Mouse (Mus musculus) R1 (cell line): ENCODE measurements around the gene Idh3b.
A peak's percentile ranks its signal among the peaks of the same experiment; 100 is the strongest.

Experiments used
- DNase-seq: peaks from one replicate; pipeline ENCODE4 v3.0.0-alpha.2; 2018; ENCODE audit warnings: low read depth, low spot score

Gene Idh3b

GRCm38 (mm10) chr2:130265520-130265919, 18.8 kb downstream of the Idh3b start:
- no peak for DNase-seq

GRCm38 (mm10) chr2:130262398-130262797, 21.9 kb downstream of the Idh3b start:
- DNase-seq: no peak

GRCm38 (mm10) chr2:130261914-130262313, 22.4 kb downstream of the Idh3b start:
- no peak for DNase-seq

GRCm38 (mm10) chr2:130260822-130261221, 23.5 kb downstream of the Idh3b start:
- DNase-seq: no peak

GRCm38 (mm10) chr2:130256762-130257161, 27.6 kb downstream of the Idh3b start:
- DNase-seq: no peak

- DNase-seq: no peak
These were observed 36.1 kb downstream of the Idh3b start for GRCm38 (mm10) chr2:130248226-130248625.

- peak; percentile 56 for DNase-seq
These were observed 37.4 kb downstream of the Idh3b start for GRCm38 (mm10) chr2:130246912-130247311.
